Mouse (Mus musculus): ENCODE data around the gene 1700034J05Rik. TPM values are rescaled to one million over a fixed set of nuclear protein-coding genes. Genes with fewer than 3 reads are reported as not detected.

1700034J05Rik gene
- not detected for total RNA-seq (2021)

- no peak for DNase-seq
- intact Hi-C loops (cut with DNase I): no loop called here
These were observed at the start of gene 1700034J05Rik for GRCm38 (mm10) chr6:146954258-146954657. 1700034J05Rik (minus strand) TSS chr6:146954422.

GRCm38 (mm10) chr6:146999755-147000154, 45.5 kb upstream of the 1700034J05Rik start:
- DNase-seq: no peak
- intact Hi-C loops (cut with DNase I): loop anchor here (10.0 kb wide), 1 partner anchor 815 kb away; no protein-coding TSS in a partner anchor

DNA sequence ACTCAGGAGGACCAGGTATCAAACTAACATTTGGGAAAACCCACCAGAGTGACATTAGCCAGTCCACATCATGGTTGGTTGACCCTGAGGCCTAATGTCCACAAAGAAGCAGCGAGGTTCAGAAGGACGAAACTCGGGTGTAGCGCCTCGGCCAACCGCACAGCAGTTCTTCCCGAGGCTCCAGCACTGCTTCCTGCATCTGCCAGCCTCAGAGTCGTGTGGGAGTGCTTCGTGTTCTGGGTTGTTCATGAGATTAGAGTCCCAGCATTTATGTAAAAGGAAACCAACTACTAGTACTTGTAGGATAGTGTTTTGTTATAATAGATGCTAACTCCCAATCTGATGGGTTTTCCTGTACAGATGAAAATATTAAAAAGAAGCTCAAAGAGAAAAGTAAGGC, 45.1 kb upstream of the 1700034J05Rik start:
- intact Hi-C loops (cut with DNase I): no loop called here
- no peak for DNase-seq

DNA sequence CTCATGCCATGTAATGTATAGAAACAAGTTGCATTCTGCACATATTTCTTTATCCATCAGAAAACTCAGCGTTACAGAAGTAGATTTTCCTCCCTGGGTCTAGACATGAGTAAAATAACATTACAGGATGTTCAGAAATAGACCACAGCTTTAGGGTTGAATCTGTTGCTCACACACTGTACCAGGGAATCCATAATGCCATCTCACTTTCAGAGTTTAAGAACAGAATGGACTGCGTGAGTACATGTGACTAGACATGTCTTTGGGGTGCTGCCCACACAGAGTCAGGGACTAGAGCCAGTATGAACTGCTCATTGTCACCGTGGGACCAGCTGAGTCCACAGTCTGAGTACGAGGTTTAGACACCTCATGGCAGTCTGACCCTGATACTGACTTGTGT, 44.5 kb upstream of the 1700034J05Rik start:
- intact Hi-C loops (cut with DNase I): no loop called here

DNA sequence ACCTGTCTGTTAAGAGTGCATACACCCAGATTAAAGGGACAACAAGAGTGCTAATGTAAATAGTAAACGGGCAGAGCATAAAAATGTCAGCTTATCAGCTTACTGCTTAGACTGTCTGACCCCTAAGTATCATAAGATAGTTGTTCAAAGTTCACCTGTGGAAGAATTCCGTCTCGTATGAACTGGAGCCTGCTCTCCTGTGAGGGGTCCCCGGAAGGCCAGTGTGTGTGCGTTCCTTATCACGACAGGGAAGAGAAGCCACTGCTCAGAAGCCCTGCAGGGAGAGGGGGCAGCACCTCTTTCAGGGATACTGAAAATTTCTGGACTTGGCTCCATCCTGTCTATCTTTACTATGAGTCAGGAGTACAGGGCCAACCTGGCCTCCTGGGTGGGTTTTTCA, 42.8 kb upstream of the 1700034J05Rik start:
- DNase-seq: no peak
- intact Hi-C loops (cut with DNase I): no loop called here

More for the DNA sequence above, 44.5 kb upstream of the 1700034J05Rik start:
- no peak for DNase-seq

DNA sequence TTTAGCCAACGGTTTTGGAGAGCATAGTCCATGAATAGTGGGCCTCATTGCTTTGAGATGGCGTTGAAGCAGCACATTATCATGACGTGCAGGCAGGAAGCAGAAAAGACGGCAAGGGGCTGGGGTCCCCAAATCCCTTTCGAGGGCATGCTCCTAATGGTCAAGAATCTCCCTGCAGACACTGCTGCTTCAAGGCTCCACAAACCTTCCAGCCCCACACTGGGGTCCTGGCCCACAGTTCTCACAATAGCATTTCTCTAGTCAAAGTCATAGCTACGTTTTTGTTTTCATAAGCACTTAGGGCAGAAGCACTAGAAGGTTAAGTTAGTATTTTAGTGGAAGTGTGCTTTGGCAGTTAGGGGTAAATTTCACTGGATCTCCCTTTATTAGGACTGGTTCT, 41.7 kb upstream of the 1700034J05Rik start:
- DNase-seq: no peak
- intact Hi-C loops (cut with DNase I): loop anchor here (2.0 kb wide), 2 partner anchors 31 to 171 kb away; no protein-coding TSS in a partner anchor

GRCm38 (mm10) chr6:146995391-146995790, 41.2 kb upstream of the 1700034J05Rik start:
- intact Hi-C loops (cut with DNase I): loop anchor here (2.0 kb wide), 2 partner anchors 31 to 171 kb away; no protein-coding TSS in a partner anchor
- no peak for DNase-seq

- intact Hi-C loops (cut with DNase I): loop anchor here (1.0 to 2.0 kb wide), 3 partner anchors 29 to 169 kb away; no protein-coding TSS in a partner anchor
These were observed 40.0 kb upstream of the 1700034J05Rik start for GRCm38 (mm10) chr6:146994236-146994635.

DNA sequence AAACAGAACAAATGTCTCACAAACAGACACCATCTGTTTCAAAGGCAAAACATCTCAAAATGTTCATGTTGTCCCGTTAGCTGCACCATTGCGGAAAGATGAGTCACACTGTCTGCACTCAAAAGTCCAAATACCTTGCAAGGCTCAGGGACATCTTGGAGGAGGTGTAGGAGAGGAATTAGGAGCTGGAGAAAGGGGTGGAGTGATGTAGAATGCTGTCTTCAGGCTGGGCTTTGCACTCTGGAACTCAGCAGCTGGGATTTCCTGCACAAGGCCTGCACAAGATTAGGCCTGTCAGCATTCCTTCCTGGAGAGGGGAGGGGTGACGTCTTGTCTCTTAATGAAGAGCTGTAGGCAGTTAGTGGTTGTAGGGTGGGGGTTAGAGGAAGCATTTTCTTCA, 30.3 kb upstream of the 1700034J05Rik start:
- intact Hi-C loops (cut with DNase I): no loop called here
- no peak for DNase-seq

More at GRCm38 (mm10) chr6:146994236-146994635, 40.0 kb upstream of the 1700034J05Rik start:
- DNase-seq: peak; percentile 69 to 73

- intact Hi-C loops (cut with DNase I): no loop called here
These were observed 27.1 kb upstream of the 1700034J05Rik start for GRCm38 (mm10) chr6:146981249-146981835.

GRCm38 (mm10) chr6:146979953-146980352, 25.7 kb upstream of the 1700034J05Rik start:
- intact Hi-C loops (cut with DNase I): no loop called here

More at GRCm38 (mm10) chr6:146981249-146981835, 27.1 kb upstream of the 1700034J05Rik start:
- DNase-seq: no peak

GRCm38 (mm10) chr6:146979115-146979744, 25.0 kb upstream of the 1700034J05Rik start:
- intact Hi-C loops (cut with DNase I): no loop called here
- DNase-seq: no peak

More at GRCm38 (mm10) chr6:146979953-146980352, 25.7 kb upstream of the 1700034J05Rik start:
- no peak for DNase-seq

GRCm38 (mm10) chr6:146978691-146979114, 24.5 kb upstream of the 1700034J05Rik start:
- no peak for DNase-seq
- intact Hi-C loops (cut with DNase I): no loop called here

GRCm38 (mm10) chr6:146976446-146976845, 22.2 kb upstream of the 1700034J05Rik start:
- intact Hi-C loops (cut with DNase I): no loop called here
- DNase-seq: no peak

- no peak for DNase-seq
- intact Hi-C loops (cut with DNase I): no loop called here
These were observed 19.6 kb upstream of the 1700034J05Rik start for GRCm38 (mm10) chr6:146973830-146974229.

GRCm38 (mm10) chr6:146973406-146973805, 19.2 kb upstream of the 1700034J05Rik start:
- intact Hi-C loops (cut with DNase I): no loop called here
- DNase-seq: no peak

DNA sequence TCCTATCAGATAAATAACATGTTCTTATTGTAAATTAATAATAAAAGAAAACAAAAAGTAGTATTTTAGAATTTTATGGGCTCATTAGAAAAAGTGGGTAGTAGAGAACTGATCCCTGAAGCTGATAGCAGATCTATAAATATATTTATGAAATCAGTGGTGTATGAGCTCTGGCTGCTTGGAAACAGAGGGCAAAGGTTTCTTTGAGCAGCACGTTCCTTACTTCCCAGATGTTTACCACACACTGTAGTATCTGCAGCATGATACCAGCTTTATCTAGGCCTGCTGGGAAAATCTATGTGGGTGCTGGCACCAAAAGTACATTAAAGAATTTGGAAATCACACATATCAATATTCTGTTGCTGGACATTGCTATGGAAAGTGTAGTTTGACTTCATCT, 18.5 kb upstream of the 1700034J05Rik start:
- intact Hi-C loops (cut with DNase I): no loop called here
- no peak for DNase-seq

DNA sequence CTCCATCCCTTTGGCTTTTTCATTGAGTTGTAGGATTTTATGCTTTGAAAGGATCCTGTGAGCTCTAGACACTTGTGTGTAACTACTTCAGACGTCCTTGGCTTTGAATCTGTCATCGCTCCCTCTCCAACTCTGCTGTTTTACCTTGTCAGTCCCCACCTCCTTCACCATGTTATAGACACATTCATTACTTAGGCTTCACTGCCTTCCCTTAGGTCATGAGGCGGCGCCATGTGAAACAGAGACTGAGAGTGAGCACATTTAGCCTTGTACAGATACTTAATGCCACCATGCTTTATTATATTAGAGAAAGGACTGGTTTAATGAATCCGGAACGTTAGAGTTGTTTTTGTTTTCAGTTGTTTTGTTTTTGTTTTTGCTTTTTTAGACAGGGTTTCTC, 17.8 kb upstream of the 1700034J05Rik start:
- intact Hi-C loops (cut with DNase I): no loop called here
- no peak for DNase-seq

DNA sequence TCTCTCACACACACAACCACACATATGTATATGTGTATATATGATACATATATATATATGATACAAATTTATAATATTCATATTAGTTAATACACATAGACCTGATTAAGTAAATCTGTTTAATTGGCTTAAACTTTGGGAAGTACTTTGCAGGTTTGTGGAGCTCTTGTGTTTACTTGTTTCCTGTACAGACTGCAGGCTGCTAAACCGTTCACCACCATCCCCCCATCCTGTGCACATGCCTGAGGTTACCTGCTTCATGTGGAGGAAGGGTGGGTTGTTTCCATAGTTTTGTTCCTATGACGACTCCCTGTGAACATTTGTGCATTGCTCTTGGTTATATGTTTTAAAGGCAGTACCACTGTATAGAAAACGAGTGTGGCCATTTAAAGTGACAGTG, 17.1 kb upstream of the 1700034J05Rik start:
- intact Hi-C loops (cut with DNase I): no loop called here
- no peak for DNase-seq

DNA sequence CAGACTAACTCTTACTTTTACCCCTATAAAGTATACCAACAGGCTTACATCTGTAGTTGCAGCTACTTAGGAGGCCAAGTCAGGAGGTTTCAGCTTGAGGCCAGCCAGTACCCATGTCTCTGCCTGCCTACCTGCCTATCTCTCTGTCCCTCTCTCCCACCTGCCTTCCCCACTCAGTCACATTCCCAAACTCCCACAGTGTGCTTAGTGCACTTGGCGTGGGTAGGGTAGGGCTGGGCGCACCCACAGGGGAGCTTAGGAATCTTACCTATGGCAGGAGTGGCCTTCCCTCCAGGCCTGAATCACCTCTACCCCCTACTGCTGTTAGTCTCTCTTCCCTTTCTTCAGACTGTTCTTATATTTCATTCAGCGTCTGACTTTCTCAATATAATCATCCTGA, 16.6 kb upstream of the 1700034J05Rik start:
- intact Hi-C loops (cut with DNase I): no loop called here
- no peak for DNase-seq

DNA sequence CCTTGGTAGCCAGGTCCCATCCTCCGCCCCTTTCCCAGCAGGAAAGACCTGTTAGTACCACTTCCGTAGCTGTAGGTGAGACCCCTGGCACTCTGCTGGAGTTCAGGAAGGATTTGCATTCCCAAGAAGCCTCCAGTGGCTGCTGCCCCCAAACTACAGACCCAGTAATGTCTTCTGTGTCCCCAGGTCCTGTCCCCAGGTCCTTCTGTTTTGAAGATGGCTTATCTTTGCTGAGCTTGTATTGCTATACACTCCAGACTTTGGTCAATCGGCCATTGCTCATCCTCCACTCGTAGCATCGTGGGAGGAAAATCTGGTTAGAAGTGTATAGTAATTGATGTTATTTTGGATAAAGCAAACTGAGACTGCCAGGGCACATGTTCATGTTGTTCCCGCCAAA, 13.6 kb upstream of the 1700034J05Rik start:
- intact Hi-C loops (cut with DNase I): no loop called here
- DNase-seq: no peak

DNA sequence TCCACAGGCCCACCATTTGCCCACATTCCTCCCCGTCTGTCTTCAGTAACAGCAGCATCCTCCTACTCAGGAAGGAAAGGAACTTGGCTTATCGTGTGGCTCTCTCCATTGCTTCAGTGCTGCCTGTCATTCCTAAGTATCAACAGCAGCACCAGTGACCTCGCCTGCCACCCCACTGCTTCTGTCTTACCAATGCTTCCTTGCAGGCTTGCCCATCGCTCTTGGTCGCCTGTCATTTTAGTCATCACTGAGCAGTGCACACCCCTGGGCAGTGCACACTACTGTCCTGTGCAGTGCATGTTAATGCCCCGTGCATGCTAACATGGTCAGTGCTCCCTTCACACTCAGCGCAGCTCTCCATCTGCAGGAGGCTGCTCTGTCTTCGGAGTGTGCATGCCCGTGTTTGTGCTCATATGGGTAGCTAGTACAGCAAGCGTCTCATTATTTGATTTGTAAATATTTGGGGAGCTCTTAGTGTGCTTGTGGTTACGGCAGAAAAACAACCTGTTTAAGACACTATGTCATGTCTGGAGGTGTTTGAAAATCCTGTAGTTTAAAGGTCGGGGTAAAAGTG, 12.3 kb upstream of the 1700034J05Rik start:
- DNase-seq: no peak
- intact Hi-C loops (cut with DNase I): no loop called here

All from heart, postnatal 36 days (tissue).